Mouse (Mus musculus) bone marrow, adult 2 months (tissue): ENCODE results near the gene Pde4d.

Experiments
- CTCF ChIP-seq: fragments of 200-500 bp; IDR thresholded peaks from 2 replicates; pipeline ENCODE4 v1.5.1; 2011; ENCODE audit warnings: low read length, control low read depth; ENCODE audit not compliant: control insufficient read depth, insufficient read depth
- POLR2A ChIP-seq: fragments of 200-500 bp; IDR thresholded peaks from 2 replicates; pipeline ENCODE4 v1.6.1; 2011; ENCODE audit warnings: low read depth, mild to moderate bottlenecking, control low read depth, low read length, borderline replicate concordance; ENCODE audit not compliant: control insufficient read depth

DNA sequence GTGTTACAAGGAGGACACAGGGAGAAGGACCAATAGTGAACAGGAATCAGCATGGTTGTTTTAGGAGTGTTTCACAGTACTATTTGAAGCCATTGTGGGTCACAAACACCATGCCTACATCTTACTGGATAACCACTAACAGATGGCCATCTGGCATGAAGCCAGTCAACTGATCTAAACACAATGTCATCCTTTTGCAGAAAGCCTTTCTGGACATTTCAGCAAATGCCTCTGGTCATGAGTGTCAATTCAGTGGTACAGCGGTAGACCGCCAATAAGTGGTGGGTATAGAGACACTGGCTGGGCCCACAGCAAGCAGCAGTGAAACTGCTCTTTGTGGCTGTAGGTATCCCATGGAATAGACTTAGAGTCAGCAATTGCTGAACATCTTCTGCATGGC lies 151.3 kb downstream of the Pde4d start:
- TF ChIP-seq CTCF: no peak
- TF ChIP-seq POLR2A: no peak
